Mouse (Mus musculus): Measurements from ENCODE around the gene Bbc3.

DNA sequence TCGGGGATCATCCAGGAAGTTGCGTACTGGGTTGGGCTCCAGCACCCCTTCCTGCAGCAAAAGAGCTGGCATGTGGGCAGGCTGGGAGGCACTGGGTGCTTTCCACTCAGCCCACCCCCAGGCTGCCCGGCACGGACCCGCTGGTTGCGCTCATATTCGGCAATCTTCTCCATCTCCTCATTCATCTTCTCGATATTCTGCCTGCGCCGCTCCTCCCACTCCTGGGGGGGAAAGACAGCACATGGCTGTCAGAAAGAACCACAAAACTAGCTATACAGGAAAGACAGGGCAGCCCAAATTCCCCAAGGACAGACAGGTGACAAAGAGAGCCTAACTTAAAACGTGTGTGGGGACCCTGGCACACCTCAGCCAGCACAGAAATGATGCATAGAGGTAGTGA lies 27.5 kb upstream of the Bbc3 start:
- TF ChIP-seq CTCF (IDR thresholded peaks at IDR 0.05; ENCODE audit: control insufficient read depth, insufficient read depth, low read length) = no peak
- no peak for TF ChIP-seq POLR2A (IDR thresholded peaks at IDR 0.05; ENCODE audit: borderline replicate concordance, control insufficient read depth, low read depth, low read length)
